Mouse (Mus musculus) right cerebral cortex, adult 18-20 months (tissue): ENCODE measurements around the gene Nacad.

ENCODE experiments used
- DNase-seq: peaks from one replicate; pipeline ENCODE4 v3.0.0; 2022; ENCODE audit warnings: mixed read lengths

Gene Nacad

GRCm38 (mm10) chr11:6603224-6603623, 2.6 kb downstream of the Nacad start:
- no peak for DNase-seq

- DNase-seq = no peak
These were observed 3.2 kb downstream of the Nacad start for GRCm38 (mm10) chr11:6602662-6603061.

- DNase-seq = no peak
These were observed 4.0 kb downstream of the Nacad start for GRCm38 (mm10) chr11:6601649-6602480.

GRCm38 (mm10) chr11:6600284-6600944, 5.4 kb downstream of the Nacad start:
- DNase-seq = no peak

DNA sequence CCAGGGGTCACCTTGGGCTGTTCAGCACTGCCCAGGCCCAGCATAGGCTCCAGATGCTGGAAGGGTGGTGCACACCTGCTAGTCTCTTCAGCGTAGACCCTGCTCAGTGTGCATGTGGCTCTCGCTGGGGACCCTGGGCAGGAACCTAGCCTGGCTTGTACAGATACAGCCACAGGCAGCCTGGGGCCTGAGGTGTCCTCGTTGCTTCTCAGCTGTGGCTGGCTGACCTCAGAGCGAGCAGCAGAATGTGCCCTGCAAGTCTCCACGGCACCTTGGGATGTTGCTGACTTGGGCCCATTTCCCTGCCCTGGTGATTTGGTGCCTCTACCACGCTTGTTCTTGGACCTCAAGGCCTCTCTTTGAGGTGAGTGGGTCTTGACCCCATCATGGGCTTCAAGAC, 6.0 kb downstream of the Nacad start:
- no peak for DNase-seq

- DNase-seq = no peak
These were observed 6.7 kb downstream of the Nacad start for GRCm38 (mm10) chr11:6599011-6599681.

- no peak for DNase-seq
These were observed 7.5 kb downstream of the Nacad start for GRCm38 (mm10) chr11:6598191-6598889.

DNA sequence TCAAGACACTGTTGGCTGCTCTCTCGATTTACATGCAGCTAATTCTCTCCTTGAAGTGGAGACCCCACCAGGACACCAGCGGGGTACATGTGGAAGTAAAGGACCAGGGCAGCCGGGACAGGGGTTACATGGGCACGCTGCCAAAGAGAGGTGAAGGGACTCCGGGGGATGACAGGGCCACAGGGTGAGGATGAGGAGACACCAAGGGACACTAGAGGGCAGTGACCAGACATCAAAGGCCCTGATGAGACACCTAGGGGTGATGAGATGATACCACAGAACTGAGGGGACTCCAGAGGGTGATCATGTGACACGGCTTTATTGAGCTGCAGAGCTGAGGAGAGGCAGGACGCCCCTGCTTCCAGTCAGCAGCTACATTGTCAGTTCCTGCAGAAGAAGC, 8.3 kb downstream of the Nacad start:
- no peak for DNase-seq

GRCm38 (mm10) chr11:6596616-6597015, 9.2 kb downstream of the Nacad start:
- DNase-seq = no peak

- no peak for DNase-seq
These were observed 9.6 kb downstream of the Nacad start for GRCm38 (mm10) chr11:6596205-6596604.

DNA sequence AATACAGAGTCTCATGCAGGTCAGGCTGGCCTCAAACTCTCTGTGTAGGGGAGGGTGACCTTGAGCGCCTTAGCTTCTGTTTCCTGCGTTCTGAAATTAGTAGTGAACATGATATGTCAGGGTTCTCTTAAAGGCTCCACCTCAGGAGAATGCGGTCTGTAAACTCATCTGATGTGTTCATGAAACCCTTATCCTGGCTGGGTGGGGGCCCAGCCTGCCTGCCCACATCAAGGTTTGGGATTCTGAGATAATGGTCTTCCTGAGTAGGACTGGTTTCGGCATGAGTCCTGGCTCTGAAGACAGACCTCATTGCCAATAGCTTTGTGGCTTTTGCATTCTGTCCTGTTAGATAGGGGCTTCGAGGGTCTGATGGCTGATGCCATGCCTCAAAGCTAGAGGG, 10.5 kb downstream of the Nacad start:
- no peak for DNase-seq

DNA sequence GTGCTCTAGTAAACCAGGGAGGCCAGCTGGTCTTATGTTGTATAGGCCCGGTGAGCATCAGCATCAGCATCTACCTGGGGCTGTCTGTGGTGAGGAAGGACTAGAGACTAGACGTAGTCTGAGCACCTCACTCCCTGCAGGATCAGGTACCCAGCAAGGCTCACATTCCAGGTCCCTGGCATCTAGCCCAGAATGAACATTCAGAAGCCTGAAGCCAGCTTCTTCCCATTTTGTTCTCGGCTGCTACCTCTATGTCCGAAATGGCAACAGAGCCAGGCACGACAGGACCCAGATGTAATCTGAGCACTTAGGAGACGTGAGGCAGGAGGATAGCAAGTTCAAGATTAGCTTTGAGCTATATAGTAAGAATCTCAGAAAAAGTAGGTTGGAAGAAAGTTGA, 11.0 kb downstream of the Nacad start:
- no peak for DNase-seq

DNA sequence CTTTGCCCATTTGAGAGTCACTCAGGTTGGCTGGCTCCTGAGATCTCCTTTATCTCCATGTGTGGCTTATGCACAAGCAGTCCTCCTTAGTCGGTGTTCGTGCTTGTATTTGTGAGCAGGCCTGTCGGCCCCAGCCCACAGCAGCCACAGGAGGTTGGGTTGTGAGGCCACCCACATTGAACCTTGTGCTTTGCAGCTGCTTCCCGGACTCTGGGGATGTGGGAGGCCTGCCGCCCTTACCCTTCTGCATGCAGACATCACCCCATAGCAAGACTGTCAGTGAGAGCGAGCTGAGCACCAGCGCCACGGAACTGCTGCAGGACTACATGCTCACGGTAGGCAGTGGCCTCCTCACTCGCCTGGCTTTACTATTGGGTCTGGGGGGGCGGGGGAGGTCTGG, 12.4 kb downstream of the Nacad start:
- no peak for DNase-seq

DNA sequence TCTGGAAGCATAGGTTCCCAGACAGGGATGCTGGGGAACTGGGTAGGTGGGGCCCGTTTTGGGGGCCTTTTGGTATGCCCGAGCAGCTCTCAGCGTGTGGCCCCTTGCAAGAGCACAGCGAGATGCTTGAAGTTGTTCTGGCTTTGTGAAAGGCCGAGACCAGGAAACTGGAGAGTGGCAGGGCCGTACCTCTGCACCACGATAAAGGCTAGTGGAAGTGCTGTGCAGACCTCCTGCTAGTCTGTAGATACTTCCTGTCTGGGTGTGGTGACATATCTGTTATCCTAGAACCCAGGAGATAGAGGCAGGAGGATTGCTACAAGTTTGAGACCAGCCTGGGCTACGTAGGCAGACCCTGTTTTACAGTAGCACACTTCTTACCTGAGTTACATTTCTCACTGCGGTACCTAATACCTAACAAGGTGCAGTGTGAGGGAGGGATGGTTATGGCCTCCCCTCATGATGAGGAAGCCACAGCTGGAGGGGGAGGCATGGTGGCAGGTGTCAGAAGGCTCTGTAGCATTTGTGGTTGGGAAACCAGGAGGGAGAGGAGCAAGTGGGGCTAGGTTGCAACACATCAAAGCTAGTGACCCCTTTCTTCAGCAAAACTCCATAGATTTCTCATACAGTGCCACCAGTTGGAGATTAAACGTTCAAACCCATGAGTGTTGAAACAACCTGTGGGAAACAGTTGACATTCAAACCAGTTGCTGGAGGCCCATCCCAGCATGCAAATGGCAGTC, 14.7 kb downstream of the Nacad start:
- no peak for DNase-seq

- DNase-seq = no peak
These were observed 16.0 kb downstream of the Nacad start for GRCm38 (mm10) chr11:6589838-6590237.

GRCm38 (mm10) chr11:6588295-6588694, 17.6 kb downstream of the Nacad start:
- DNase-seq = no peak

DNA sequence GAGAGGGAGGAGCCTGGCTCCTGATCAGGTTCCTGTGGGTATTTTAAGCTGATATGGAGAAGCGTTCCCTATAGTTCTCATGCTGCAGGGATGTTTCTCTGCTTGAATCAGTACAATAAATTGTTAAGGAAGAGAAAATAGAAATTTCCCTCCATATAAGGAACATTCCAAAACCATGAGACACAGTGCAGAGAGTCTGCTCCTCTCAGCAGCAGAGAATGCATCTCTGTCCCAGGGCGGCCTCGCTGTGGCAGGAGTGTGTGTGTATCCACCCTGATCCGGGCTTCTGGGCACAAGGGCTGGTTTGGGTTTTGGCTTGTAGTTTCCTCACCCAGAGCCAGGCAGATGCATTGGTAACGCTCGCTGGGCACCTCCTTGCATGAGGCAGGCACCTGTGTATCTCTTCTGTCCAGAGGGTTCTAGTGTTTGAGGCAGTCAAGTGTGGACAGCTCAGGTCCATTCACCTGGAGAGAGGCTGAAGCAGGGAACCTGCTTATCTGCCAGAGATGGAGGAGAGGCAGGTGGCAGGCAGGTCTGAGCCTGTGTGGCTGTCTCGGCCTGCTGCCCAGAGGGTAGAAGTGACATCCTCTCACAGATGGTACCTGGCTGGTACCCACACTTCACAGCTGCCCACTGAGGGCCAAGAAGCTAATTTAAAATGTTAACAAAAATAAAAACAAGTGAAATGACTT, 18.5 kb downstream of the Nacad start:
- DNase-seq = no peak

DNA sequence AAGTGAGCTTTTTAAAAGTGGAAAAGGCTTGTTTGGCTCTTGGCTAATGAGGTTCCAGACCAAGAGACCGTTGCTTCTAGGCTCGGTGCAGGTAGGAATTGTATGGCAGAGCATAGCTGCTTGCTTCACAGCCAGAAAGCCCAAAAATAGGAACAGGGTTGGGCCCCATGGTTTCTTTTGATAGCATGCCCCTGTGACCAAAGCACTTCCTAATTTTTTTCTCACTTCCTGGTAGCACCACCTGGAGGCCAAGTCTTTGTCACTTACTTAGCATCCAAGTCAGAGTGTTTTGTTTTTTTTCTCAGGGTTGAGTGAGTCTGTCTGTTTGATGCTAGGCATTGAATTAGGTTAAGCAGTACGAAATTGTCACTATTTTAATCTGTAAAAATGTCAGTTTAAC, 19.2 kb downstream of the Nacad start:
- DNase-seq = no peak

DNA sequence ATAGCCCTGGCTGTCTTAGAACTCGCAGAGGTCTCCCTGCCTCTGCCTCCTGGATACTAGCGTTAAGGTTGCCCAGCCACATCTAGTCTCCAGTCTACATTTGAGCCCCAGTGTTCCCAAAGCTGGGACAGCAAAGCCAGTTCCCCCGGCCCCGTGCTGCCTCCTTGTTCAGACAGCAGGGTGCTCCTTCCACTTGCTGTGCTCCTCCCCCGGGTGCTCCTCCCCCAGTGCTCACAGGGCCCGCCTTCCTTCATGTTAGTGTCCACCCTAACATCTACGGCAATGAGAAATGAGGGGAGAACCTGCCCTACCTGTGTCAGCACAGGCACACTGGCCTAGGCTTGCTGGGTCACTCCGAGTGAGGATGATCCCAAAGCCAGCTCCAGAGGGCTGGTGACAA, 20.1 kb downstream of the Nacad start:
- no peak for DNase-seq

DNA sequence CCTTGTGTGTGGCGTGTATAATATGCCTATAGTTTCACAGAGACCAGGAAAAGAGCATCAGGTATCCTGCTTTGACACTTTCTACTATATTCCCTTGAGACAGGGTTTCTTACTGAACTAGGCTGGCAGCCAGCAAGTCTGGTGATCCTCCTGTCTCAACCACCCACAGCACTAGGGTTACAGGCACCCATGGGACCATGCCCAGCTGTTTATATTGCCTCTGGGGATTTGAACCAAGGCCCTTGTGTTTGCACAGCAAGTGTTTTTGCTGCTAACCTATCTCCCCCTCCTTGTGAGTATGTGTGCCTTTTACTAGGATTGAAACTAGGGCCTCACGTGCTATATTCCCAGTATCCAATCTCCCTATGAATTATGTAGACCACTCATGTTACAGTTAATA, 24.3 kb downstream of the Nacad start:
- DNase-seq = no peak

- DNase-seq = no peak
These were observed 25.6 kb downstream of the Nacad start for GRCm38 (mm10) chr11:6580065-6580750.
